Mouse (Mus musculus): ENCODE data around the gene Tardbp.

Gene Tardbp

GRCm38 (mm10) chr4:148639455-148639854, 12.6 kb upstream of the Tardbp start:
- DNase-seq (ENCODE audit: low read depth, low spot score), result no peak

- DNase-seq (ENCODE audit: low read depth, low spot score), result no peak
Observed at GRCm38 (mm10) chr4:148638302-148638701, 11.5 kb upstream of the Tardbp start.

- no peak for DNase-seq (ENCODE audit: low read depth, low spot score)
Observed at GRCm38 (mm10) chr4:148635309-148635708, 8.5 kb upstream of the Tardbp start.

GRCm38 (mm10) chr4:148633395-148634061, 6.7 kb upstream of the Tardbp start:
- DNase-seq (ENCODE audit: low read depth, low spot score), result no peak

- no peak for DNase-seq (ENCODE audit: low read depth, low spot score)
Observed at GRCm38 (mm10) chr4:148632013-148632692, 5.3 kb upstream of the Tardbp start.

GRCm38 (mm10) chr4:148627246-148627645, 427 bp upstream of the Tardbp start:
- DNase-seq (ENCODE audit: low read depth, low spot score), result no peak

- DNase-seq (ENCODE audit: low read depth, low spot score), result no peak
Observed at GRCm38 (mm10) chr4:148625756-148626622, 830 bp downstream of the Tardbp start.

GRCm38 (mm10) chr4:148625010-148625409, 1.8 kb downstream of the Tardbp start:
- no peak for DNase-seq (ENCODE audit: low read depth, low spot score)

GRCm38 (mm10) chr4:148623609-148624008, 3.2 kb downstream of the Tardbp start:
- DNase-seq (ENCODE audit: low read depth, low spot score), result no peak

GRCm38 (mm10) chr4:148622485-148622884, 4.3 kb downstream of the Tardbp start:
- DNase-seq (ENCODE audit: low read depth, low spot score), result no peak

- no peak for DNase-seq (ENCODE audit: low read depth, low spot score)
Observed at GRCm38 (mm10) chr4:148620718-148621117, 6.1 kb downstream of the Tardbp start.

- DNase-seq (ENCODE audit: low read depth, low spot score), result no peak
Observed at GRCm38 (mm10) chr4:148619805-148620204, 7.0 kb downstream of the Tardbp start.

GRCm38 (mm10) chr4:148613738-148614137, 13.1 kb downstream of the Tardbp start:
- DNase-seq (ENCODE audit: low read depth, low spot score), result no peak

- DNase-seq (ENCODE audit: low read depth, low spot score), result no peak
Observed at GRCm38 (mm10) chr4:148612557-148612956, 14.3 kb downstream of the Tardbp start.

- DNase-seq (ENCODE audit: low read depth, low spot score), result no peak
Observed at GRCm38 (mm10) chr4:148610631-148611364, 16.0 kb downstream of the Tardbp start.

- DNase-seq (ENCODE audit: low read depth, low spot score), result no peak
Observed at GRCm38 (mm10) chr4:148609805-148610204, 17.0 kb downstream of the Tardbp start.

- no peak for DNase-seq (ENCODE audit: low read depth, low spot score)
Observed at GRCm38 (mm10) chr4:148607758-148608157, 19.1 kb downstream of the Tardbp start.

- no peak for DNase-seq (ENCODE audit: low read depth, low spot score)
Observed at GRCm38 (mm10) chr4:148604541-148605165, 22.2 kb downstream of the Tardbp start.

GRCm38 (mm10) chr4:148604141-148604540, 22.7 kb downstream of the Tardbp start:
- no peak for DNase-seq (ENCODE audit: low read depth, low spot score)

- DNase-seq (ENCODE audit: low read depth, low spot score), result no peak
Observed at GRCm38 (mm10) chr4:148603376-148604139, 23.3 kb downstream of the Tardbp start.
